Mouse (Mus musculus): Measurements from ENCODE around the gene Nubpl.

Gene Nubpl

GRCm38 (mm10) chr12:52319156-52319555 is 221.6 kb downstream of the Nubpl start:
- DNase-seq (ENCODE audit: low read depth, low spot score), result no peak

GRCm38 (mm10) chr12:52328488-52328887 is 231.0 kb downstream of the Nubpl start:
- no peak for DNase-seq (ENCODE audit: low read depth, low spot score)

- no peak for DNase-seq (ENCODE audit: low read depth, low spot score)
These were observed 237.7 kb downstream of the Nubpl start for GRCm38 (mm10) chr12:52335142-52335765.

- DNase-seq (ENCODE audit: low read depth, low spot score), result no peak
These were observed 240.7 kb downstream of the Nubpl start for GRCm38 (mm10) chr12:52338136-52338753.

- no peak for DNase-seq (ENCODE audit: low read depth, low spot score)
These were observed 249.1 kb downstream of the Nubpl start for GRCm38 (mm10) chr12:52346611-52347010.

GRCm38 (mm10) chr12:52350276-52350675 is 252.7 kb downstream of the Nubpl start:
- peak; percentile 62 for DNase-seq (ENCODE audit: low read depth, low spot score)

- DNase-seq (ENCODE audit: low read depth, low spot score), result no peak
These were observed 261.9 kb downstream of the Nubpl start for GRCm38 (mm10) chr12:52359484-52359883.

- DNase-seq (ENCODE audit: low read depth, low spot score), result no peak
These were observed 262.6 kb downstream of the Nubpl start for GRCm38 (mm10) chr12:52360136-52360535.

- DNase-seq (ENCODE audit: low read depth, low spot score), result no peak
These were observed 263.7 kb downstream of the Nubpl start for GRCm38 (mm10) chr12:52361198-52361597.

Measured in retina, adult 2 months (tissue).